Mouse (Mus musculus): Measurements from ENCODE around the gene Wwc1. TPM values are rescaled to one million over a fixed set of nuclear protein-coding genes. Genes with fewer than 3 reads are reported as not detected.

The Wwc1 gene
- total RNA-seq, 2 experiments from 2014 or later = 121 to 137 TPM

DNA sequence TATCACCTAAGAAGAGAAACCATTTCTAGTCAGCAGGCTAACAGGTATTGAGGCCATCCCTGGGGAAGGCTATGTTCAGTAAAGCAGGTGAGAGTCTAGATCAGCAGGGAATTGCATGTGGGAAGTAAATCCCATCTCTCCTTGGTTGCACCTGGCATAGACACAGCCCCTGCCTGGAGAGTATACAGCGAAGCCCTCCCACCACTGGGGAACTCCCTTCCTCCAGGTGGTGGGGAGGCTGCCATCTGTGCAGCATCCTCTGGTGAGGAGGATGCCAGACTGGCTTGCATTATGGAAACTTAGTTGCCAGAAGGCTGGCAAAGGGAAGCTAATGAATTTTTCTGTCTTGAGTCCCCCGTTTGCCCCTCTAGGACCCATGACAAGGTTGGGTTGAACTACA, 11.5 kb upstream of the Wwc1 start:
- TF ChIP-seq CTCF (IDR thresholded peaks at IDR 0.05) = no peak
- DNase-seq (ENCODE audit: extremely low spot score in 1 of 2, low spot score in 2 of 2) = peak in 1 of 2 experiments; percentile 75
- Histone ChIP-seq H3K27ac (0 out of 2 replicates have a peak overlapping the region, but pooled peaks have one; percentile 9), H3K4me3 (no peak overlapping the region)
- intact Hi-C loops (cut with DNase I) = no loop called here

DNA sequence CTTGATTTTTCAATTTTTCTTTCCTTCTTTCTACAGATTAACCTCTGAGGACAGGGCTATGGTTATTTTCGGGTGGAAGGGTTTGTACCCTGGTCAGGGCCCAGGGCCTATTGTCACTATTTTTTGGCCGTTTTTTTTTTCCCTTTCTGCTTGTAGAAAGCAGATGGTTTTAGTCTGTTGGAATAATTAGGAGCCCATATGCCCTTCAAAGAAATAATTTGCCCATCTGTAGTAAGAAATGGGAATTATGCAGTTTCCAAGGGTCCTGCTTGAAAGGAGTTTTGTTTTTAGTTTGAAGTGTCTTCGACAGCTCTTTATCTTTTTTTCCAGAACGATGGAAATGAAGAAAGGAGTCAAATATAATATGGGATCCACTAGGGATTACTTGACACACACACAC, 9.6 kb upstream of the Wwc1 start:
- Histone ChIP-seq H3K27ac (no peak overlapping the region), H3K4me3 (no peak overlapping the region)
- no peak for TF ChIP-seq CTCF (IDR thresholded peaks at IDR 0.05)
- DNase-seq (ENCODE audit: extremely low spot score in 1 of 2, low spot score in 2 of 2) = no peak
- intact Hi-C loops (cut with DNase I) = no loop called here

GRCm38 (mm10) chr11:35985841-35986393, 5.6 kb upstream of the Wwc1 start:
- intact Hi-C loops (cut with DNase I) = loop anchor here (1.0 kb wide), 1 partner anchor 67 kb away; no protein-coding TSS in a partner anchor
- DNase-seq (ENCODE audit: extremely low spot score in 1 of 2, low spot score in 2 of 2) = peak; percentile 79 to 90
- Histone ChIP-seq H3K27ac (peak overlapping the region; percentile 76), H3K4me3 (peak overlapping the region; percentile 30; the same call in 1 of the 2 replicates)
- peak; percentile 43 for TF ChIP-seq CTCF (IDR thresholded peaks at IDR 0.05)

GRCm38 (mm10) chr11:35982734-35983133, 2.4 kb upstream of the Wwc1 start:
- Histone ChIP-seq H3K27ac (no peak overlapping the region), H3K4me3 (no peak overlapping the region)
- no peak for DNase-seq (ENCODE audit: extremely low spot score in 1 of 2, low spot score in 2 of 2)
- TF ChIP-seq CTCF (IDR thresholded peaks at IDR 0.05) = no peak
- intact Hi-C loops (cut with DNase I) = no loop called here

DNA sequence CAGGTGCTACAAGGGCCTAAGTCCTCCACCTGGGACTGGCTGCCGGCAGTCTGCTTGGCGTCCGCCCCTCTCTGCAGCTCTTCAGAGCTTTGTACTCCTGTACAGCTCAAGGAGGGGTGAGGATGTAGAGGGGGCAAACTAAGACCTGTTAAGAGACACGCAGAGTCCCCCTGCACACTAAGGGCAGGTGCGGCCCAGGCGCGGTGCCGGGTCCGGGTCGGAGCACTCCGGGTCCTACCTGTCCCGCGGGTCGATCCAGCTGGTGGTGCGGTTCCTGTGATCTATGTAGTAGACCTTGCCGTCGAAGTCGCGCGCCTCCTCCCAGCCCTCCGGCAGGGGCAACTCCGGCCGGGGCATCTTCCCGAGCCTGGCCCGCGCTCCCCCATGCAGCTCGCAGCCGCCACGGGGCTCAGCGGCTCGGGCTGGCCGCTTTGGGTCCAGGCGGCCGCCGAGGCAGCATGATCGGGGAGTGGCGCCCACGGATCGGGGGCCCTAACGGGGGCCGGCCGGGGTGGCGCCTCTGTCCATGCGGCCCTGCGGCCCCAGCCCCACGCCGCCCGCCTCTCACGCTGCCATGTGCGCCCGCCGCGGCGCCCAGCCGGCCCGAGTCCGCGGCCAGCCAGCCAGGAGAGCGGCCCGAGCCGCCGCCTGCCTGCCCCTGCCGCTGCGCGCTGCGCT, 455 bp downstream of the Wwc1 start:
- peak; percentile 31 to 32 for DNase-seq (ENCODE audit: extremely low spot score in 1 of 2, low spot score in 2 of 2)
- intact Hi-C loops (cut with DNase I) = loop anchor here (5.0 kb wide), 2 partner anchors 48 to 123 kb away; no protein-coding TSS in a partner anchor
- peak overlapping the region; percentile 85 for H3K27ac ChIP-seq
- no peak for TF ChIP-seq CTCF (IDR thresholded peaks at IDR 0.05)
- peak overlapping the region; percentile 70 for H3K4me3 ChIP-seq

- Histone ChIP-seq H3K4me3 (peak overlapping the region; percentile 70), H3K27ac (peak overlapping the region; percentile 85)
- TF ChIP-seq CTCF (IDR thresholded peaks at IDR 0.05) = no peak
- intact Hi-C loops (cut with DNase I) = loop anchor here (5.0 kb wide), 2 partner anchors 47 to 122 kb away; no protein-coding TSS in a partner anchor
- DNase-seq (ENCODE audit: extremely low spot score in 1 of 2, low spot score in 2 of 2) = no peak
Observed at GRCm38 (mm10) chr11:35979266-35979732, 1.0 kb downstream of the Wwc1 start.

DNA sequence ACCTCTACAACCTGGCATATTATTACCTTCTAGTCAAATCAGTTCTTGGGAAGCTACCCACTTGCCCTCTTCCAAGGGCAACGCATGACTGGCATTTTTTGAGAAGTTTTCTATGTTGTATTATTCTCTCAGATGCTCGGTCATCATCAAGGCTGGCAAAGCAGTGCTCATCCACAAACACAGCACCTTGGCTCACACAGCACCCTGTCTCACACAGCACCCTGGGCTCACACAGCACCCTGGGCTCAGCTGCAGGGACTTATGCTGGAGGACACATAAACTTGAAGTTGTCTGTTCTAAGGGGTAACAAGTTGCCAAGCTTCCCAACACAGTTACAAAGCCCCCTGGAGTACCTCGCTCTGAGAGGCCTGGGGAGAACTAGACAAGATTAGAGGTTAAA, 2.5 kb downstream of the Wwc1 start:
- DNase-seq (ENCODE audit: extremely low spot score in 1 of 2, low spot score in 2 of 2) = no peak
- Histone ChIP-seq H3K27ac (no peak overlapping the region), H3K4me3 (no peak overlapping the region)
- TF ChIP-seq CTCF (IDR thresholded peaks at IDR 0.05) = no peak
- intact Hi-C loops (cut with DNase I) = loop anchor here (5.0 kb wide), 2 partner anchors 45 to 120 kb away; no protein-coding TSS in a partner anchor

DNA sequence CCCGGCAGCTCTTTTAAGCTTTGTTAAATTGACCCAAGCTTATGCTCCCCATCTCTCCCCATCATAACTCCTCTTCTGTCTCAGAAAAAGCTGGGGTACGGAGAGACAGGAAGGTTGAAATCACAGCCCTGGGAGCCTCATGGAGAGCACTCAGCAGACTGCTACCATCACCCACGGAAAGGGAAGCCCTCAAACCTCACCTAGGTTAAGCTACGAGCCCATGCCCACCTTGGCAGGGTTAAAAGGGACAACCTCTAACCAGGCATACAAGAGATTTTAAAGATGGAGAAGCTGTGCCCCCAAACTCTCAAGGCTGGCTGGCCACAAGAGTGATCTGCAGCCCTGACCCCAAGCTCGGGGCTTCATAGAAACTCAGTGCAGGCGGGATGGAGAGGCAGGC, 3.2 kb downstream of the Wwc1 start:
- no peak for DNase-seq (ENCODE audit: extremely low spot score in 1 of 2, low spot score in 2 of 2)
- Histone ChIP-seq H3K4me3 (peak overlapping the region; percentile 19; the same call in 1 of the 2 replicates), H3K27ac (no peak overlapping the region)
- intact Hi-C loops (cut with DNase I) = loop anchor here (5.0 kb wide), 2 partner anchors 45 to 120 kb away; no protein-coding TSS in a partner anchor
- no peak for TF ChIP-seq CTCF (IDR thresholded peaks at IDR 0.05)

- no peak for TF ChIP-seq CTCF (IDR thresholded peaks at IDR 0.05)
- Histone ChIP-seq H3K4me3 (no peak overlapping the region), H3K27ac (no peak overlapping the region)
- intact Hi-C loops (cut with DNase I) = loop anchor here (5.0 kb wide), 2 partner anchors 44 to 119 kb away; no protein-coding TSS in a partner anchor
- DNase-seq (ENCODE audit: extremely low spot score in 1 of 2, low spot score in 2 of 2) = peak in 1 of 2 experiments; percentile 41
Observed at GRCm38 (mm10) chr11:35976482-35976881, 3.8 kb downstream of the Wwc1 start.

DNA sequence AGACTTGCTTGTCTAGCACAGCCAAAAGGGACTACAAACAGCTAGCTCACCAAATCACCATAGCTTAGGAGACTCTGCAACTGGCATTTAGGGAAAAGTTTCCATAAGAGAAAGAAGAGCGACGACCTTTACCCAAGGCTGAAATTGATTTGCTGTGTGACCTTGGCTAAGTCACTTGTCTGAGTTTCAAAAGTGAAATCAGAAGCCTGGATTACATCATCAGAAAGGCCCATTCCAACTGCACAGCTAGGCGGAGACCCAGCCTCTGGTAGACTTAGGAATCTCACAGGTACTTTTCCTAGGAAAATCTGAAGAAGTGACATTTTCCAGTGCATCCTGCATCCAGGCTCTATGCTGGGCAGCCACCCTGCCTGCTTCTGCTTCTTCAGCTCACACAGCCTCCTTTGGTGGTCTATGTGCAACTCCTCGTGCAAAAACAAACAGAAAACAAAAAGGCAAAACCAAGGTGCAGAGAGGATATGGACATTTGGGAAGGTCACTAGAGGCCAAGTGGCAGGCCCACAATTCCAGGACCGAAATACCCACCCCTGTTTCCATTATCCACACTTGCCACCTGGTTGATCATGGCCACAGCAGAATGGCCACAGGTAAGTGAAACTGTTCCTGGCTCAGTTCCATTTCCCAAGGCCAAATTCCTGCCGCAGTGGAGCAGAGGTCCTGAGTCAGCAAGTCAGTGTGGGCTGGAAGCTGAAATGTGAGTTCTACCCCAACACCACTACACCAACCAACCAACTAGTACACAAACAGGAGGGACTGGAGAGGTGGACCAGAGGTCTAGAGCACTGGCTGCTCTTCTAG, 5.5 kb downstream of the Wwc1 start:
- Histone ChIP-seq H3K27ac (no peak overlapping the region), H3K4me3 (no peak overlapping the region)
- DNase-seq (ENCODE audit: extremely low spot score in 1 of 2, low spot score in 2 of 2) = no peak
- TF ChIP-seq CTCF (IDR thresholded peaks at IDR 0.05) = no peak
- intact Hi-C loops (cut with DNase I) = loop anchor here (5.0 kb wide), 2 partner anchors 43 to 118 kb away; no protein-coding TSS in a partner anchor

DNA sequence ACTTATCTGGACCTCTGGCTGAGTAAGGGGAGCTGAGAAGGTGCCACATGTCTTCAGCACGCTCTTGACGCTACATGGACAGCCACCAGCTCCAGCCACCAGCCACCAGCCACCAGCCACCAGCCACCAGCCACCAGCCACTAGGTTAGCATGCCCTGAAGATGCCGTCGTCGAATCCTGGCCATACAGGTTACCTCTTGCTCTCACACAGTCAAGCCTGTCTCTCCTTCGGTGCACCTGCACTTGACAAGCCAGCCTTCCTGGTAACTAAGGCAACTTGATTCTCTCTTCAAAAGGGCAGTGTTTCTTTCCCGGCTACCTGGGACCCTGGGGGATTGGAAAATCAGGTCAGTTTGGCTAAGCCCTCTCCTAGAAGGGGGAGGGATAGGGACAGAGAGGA, 7.2 kb downstream of the Wwc1 start:
- Histone ChIP-seq H3K4me3 (no peak overlapping the region), H3K27ac (no peak overlapping the region)
- no peak for TF ChIP-seq CTCF (IDR thresholded peaks at IDR 0.05)
- DNase-seq (ENCODE audit: extremely low spot score in 1 of 2, low spot score in 2 of 2) = no peak
- intact Hi-C loops (cut with DNase I) = no loop called here

All from left cerebral cortex, adult 2 months (tissue).